Mouse (Mus musculus) thymus, postnatal 25 days (tissue): ENCODE data around the gene Gm17349.

Experiments
- DNase-seq: peaks from one replicate; pipeline ENCODE4 v3.0.0; 2022

The Gm17349 gene

DNA sequence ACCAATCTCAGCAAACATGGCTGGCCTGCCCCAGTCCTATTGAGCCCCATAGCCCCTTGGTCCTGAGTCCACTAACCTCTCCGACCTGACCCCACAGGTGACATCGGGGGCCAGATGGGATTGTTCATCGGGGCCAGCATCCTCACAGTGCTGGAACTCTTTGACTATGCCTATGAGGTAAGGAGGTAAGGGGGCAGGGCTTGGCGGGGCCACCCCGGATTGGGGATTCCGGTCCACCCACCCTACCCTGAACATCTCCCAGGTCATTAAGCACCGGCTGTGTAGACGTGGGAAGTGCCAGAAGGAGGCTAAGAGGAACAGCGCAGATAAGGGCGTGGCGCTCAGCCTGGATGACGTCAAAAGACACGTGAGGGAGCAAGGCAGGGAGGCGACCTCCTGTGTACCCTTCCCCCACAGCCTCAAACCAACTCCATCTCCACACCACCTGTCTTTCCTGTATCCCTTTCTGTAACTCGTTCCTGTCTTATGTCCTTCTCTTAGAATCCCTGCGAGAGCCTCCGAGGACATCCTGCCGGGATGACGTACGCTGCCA lies 6.7 kb downstream of the Gm17349 start:
- no peak for DNase-seq

- DNase-seq, result no peak
These were observed 8.0 kb downstream of the Gm17349 start for GRCm38 (mm10) chr15:99697309-99697708.

DNA sequence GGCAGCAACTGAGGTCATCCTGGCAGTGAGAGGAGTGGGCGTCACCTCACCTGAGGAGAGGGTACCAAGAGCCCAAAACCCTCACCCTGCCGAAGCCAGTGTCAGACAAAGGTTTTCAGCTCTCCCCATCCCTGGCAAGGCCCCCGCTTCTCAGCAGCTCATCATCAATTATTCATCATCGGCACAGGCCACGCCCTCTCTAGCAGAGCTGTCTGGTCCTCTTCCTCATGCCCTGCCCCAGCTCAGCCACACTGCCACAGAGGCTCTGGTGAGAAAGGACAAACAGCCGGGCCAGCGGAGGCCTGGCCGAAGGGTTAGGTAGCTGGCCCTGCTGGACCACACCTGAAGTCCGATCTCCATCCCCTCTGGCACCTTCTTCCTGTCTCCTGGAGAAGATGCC lies 13.3 kb downstream of the Gm17349 start:
- no peak for DNase-seq

DNA sequence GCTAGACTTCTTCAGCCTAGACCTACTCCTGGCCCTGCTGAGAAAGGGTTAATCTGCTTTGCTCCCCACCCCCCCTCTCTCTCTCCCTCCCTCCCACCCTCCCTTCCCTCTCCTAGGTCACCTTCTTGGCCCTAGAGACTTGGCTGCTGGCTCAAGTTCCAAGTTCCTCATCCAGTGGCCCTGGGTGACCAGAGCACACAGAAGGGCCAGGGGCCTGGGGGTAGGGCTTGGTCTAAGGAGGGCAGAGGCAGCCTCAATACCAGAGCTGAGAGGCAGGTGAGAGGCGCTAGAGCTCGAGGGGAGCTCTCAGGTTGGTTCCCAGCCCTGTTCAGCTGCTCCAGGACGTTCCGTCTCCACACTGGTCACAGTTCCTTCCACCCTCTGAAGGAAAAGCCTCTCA lies 14.4 kb downstream of the Gm17349 start:
- no peak for DNase-seq

- DNase-seq, result peak; percentile 35
These were observed 16.6 kb downstream of the Gm17349 start for GRCm38 (mm10) chr15:99688712-99689111.

- no peak for DNase-seq
These were observed 21.1 kb downstream of the Gm17349 start for GRCm38 (mm10) chr15:99684156-99684555.

DNA sequence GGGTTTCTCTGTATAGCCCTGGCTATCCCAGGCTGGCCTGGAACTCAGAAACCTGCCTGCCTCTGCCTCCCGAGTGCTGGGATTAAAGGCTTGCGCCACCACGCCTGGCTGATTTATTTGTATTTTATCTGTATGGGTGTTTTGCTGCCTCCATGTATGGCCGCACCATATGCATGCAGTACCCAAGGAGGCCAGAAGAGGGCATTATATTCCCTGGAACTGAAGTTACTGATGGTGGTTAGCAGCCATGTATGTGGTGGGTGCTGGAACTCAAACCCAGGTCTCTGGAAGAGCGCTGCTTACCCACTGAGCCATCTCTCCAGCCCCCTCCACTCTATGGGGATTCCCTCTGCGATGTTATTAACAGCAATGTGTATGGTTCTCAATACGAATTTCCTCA lies 22.4 kb downstream of the Gm17349 start:
- peak; percentile 33 for DNase-seq

GRCm38 (mm10) chr15:99679008-99679407 lies 26.3 kb downstream of the Gm17349 start:
- DNase-seq, result no peak

GRCm38 (mm10) chr15:99678063-99678800 lies 27.1 kb downstream of the Gm17349 start:
- DNase-seq, result peak; percentile 53

GRCm38 (mm10) chr15:99677089-99677488 lies 28.2 kb downstream of the Gm17349 start:
- no peak for DNase-seq

DNA sequence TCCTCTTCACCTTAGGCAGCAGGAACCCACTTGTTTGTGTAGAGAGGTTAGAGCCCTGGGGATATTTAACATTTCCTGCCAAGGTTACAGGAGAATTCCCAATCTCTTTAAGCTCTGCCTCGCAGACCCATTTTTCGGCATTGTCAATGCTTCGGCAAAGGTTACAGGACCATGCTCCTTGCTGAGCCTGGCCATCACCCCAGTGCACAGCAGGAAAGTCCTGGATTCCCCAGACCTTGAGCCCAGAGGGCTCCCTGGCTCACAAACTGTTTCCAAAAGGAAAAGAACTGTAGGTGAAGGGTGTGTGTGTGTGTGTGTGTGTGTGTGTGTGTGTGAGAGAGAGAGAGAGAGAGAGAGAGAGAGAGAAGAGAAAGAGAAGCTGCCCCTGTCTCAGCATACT lies 30.4 kb downstream of the Gm17349 start:
- DNase-seq, result no peak

DNA sequence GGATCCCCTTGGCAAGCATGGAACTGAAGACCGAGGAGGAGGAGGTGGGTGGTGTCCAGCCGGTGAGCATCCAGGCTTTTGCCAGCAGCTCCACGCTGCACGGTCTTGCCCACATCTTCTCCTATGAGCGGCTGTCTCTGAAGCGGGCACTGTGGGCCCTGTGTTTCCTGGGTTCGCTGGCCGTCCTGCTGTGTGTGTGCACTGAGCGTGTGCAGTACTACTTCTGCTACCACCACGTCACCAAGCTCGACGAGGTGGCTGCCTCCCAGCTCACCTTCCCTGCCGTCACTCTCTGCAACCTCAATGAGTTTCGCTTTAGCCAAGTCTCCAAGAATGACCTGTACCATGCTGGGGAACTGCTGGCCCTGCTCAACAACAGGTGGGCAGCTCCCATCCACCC lies 33.5 kb downstream of the Gm17349 start:
- DNase-seq, result no peak

- DNase-seq, result no peak
These were observed 34.2 kb downstream of the Gm17349 start for GRCm38 (mm10) chr15:99670964-99671670.

DNA sequence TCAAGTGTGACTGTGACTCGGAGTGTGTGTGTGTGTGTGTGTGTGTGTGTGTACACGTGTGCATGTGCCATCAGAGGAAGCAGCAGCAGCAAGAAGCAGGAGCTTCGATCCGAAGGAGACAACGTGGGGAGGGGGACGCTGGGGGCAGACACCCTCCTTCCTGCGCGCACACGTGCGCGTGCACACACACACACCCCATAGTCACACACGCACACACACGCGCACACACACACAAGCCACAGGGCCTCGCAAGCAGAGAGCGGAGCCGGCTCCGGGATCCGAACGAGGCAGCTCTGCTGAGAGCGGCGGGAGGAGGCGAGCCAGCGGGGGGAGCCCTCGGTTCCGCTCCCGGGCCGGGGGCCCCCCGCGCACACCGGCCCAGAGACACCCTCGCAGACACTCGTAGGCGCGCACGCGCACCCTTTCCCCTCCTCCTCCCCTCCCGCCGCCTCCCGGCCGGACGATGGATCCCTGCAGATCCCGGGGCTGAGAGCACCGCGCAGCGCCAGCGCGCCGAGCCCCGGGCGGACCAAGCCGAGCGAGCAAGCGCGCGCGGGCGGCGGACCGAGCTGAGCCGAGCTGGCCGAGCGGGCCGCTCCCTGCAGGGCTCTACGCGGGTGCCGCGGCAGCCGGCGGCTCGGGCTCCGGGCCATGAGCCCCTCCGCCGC lies 35.0 kb downstream of the Gm17349 start, which contains the start of gene Asic1:
Asic1 (plus strand) TSS at position 215 of the 668 bp plus-strand sequence.
- no peak for DNase-seq

DNA sequence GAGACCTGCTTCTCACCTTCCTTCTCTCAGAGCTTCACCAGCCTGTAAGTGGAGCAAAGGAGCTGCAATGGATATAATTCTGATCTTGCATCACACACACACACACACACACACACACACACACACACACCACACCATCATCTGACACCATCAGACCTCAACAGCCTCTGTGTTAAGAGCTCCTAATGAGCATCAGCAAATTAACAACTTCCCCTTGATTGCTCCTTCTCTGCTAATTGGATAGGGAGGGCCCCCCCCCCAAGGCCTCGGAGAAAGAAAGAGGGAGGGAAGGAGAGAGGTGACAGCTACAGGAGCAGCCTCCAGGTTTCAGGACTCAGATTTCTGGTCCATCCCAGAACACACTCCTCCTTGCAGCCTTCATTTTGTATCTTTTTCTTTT lies 35.9 kb downstream of the Gm17349 start:
- DNase-seq, result no peak

DNA sequence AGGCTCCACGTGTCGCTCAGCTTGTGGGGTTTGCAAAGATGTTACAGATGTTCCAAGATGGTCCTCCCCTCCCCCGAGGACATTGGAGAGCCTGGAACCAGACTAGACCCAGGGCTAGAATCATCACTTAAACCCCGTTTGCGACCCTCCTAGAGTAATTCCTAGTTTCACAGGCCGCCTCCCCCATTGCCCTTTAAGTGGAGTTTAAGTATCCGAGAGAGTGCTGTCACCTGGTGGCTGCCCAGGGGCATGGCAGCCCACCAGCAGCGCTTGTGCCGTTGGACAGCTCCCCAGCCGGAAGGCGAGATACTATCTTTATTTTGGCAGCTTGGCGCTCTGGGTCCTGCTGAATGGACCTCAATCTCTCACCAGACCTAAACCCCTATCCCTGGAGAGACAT lies 36.4 kb downstream of the Gm17349 start:
- DNase-seq, result peak; percentile 74

DNA sequence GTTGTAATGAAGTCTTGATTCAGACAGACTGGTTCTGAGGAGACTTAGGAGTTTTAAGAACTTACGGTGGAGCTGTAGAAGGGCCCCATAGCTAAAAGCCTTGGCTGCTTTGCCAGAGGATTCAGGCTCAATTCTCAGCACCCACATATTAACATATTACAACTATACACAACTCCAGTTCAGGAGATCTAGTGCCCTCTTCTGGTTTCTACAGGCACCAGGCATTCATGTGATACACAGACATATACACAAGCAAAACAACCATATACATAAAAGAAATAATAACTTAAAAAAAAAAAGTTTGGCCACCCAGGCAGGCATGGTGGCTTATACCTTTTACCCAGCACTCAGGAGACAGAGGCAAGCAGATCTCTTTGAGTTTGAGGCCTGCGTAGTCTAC lies 37.7 kb downstream of the Gm17349 start:
- DNase-seq, result no peak

- DNase-seq, result no peak
These were observed 40.5 kb downstream of the Gm17349 start for GRCm38 (mm10) chr15:99664600-99665451.

DNA sequence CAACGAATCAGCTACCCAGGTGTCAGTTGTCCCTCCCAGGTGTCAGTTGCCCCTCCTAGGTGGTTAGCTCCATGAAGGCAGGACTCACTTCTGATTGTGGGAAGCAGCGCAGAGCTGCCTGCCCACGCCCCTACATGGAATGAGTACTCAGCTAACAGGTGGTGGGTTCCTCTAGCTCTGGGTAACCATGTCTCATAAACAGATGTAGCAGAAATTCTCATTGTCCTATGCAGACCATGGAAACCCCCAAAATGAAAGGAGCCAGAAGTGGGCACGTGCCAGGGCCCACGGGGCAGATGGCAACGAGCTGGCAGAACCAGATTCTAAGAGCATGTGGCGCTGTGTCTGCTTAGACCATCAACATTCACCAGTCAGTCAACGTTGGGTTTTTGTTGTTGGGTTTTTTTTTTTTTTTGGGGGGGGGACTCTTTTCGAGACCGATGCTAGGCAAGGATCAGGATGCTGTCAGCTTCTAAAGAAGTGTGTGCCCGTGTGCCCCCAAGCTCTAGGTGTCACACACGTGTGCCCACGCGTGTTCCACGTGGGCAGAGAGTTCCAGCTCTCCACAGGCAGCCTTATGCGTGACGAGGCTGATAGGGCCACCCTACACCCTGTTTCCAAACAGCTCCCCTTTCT lies 41.2 kb downstream of the Gm17349 start:
- no peak for DNase-seq

DNA sequence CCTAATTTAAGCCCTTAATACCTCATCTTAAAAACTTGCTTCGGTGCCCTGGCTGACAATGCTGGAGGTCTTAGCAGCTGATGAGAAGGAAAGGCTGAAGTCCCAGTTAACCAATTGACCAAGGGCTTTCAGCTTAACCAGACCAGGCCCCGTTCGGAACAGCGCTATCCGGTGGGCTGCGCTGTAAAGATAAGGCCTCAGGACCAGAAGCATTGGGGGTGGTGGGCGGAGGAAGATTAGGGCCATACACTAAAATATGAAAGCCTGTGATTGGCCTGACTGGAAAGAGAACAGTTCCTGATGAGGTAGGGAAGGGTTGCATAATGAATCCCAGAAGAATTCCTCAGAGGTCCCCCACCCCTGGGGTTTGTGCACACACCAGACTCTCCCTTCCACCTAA lies 42.9 kb downstream of the Gm17349 start:
- no peak for DNase-seq

DNA sequence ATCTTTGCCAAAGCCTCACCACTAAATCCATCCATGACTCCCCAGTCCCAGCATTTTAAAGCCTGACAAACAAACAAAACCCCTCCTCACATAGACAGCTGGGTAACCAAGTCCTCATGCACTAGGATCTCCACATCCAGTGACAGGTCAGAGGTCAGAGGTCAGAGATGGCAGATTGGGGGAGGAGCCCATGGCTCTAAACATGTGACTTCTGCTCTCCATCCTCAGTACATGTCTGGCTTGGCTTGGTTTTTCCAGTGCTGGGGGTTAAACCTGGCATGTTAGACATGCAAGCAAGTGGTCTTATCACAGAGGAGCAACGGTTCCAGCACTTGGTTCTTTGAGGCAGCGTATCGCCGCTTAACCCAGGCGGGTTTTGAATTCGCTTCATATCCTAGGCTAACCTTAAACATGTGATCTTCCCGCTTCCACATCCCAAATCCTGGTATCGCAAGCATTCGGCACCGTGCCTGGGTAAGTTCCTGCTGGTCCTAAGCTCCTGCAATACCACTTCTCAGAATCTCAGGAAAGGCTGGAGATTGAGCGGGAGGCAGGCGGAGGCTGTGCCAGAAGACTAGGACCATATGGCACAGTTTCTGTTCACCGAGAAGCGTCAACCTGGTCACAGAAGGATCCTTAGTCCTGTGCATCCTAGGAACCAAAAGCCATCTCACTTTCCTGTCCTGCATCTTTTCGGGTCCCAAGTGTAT lies 44.0 kb downstream of the Gm17349 start:
- no peak for DNase-seq
